Mouse (Mus musculus) 3T3-L1 (cell line): Measurements from ENCODE around the gene Ddx31.

ENCODE experiments used
- DNase-seq: peaks from one replicate; pipeline ENCODE4 v3.0.0-alpha.2; 2015; ENCODE audit warnings: low read depth, low spot score

Gene Ddx31

GRCm38 (mm10) chr2:28863857-28864256 lies 23.7 kb downstream of the Ddx31 start:
- no peak for DNase-seq

- no peak for DNase-seq
These were observed 27.3 kb downstream of the Ddx31 start for GRCm38 (mm10) chr2:28867495-28867894.

- DNase-seq, result no peak
These were observed 35.3 kb downstream of the Ddx31 start for GRCm38 (mm10) chr2:28875554-28875953.

GRCm38 (mm10) chr2:28881275-28881674 lies 41.1 kb downstream of the Ddx31 start:
- no peak for DNase-seq

GRCm38 (mm10) chr2:28882047-28882446 lies 41.8 kb downstream of the Ddx31 start:
- no peak for DNase-seq

- DNase-seq, result no peak
These were observed 42.8 kb downstream of the Ddx31 start for GRCm38 (mm10) chr2:28882826-28883485.

- DNase-seq, result no peak
These were observed 44.7 kb downstream of the Ddx31 start for GRCm38 (mm10) chr2:28884914-28885313.

GRCm38 (mm10) chr2:28892796-28893195 lies 52.6 kb downstream of the Ddx31 start:
- no peak for DNase-seq

GRCm38 (mm10) chr2:28893526-28893925 lies 53.3 kb downstream of the Ddx31 start:
- DNase-seq, result no peak

- DNase-seq, result no peak
These were observed 55.7 kb downstream of the Ddx31 start for GRCm38 (mm10) chr2:28895876-28896275.

- no peak for DNase-seq
These were observed 57.2 kb downstream of the Ddx31 start for GRCm38 (mm10) chr2:28897340-28897899.

- DNase-seq, result no peak
These were observed 62.1 kb downstream of the Ddx31 start for GRCm38 (mm10) chr2:28902291-28902690.

GRCm38 (mm10) chr2:28903871-28904270 lies 63.7 kb downstream of the Ddx31 start:
- DNase-seq, result no peak

- DNase-seq, result no peak
These were observed 64.6 kb downstream of the Ddx31 start for GRCm38 (mm10) chr2:28904786-28905185.

GRCm38 (mm10) chr2:28905561-28905960 lies 65.4 kb downstream of the Ddx31 start:
- no peak for DNase-seq

- no peak for DNase-seq
These were observed 67.6 kb downstream of the Ddx31 start for GRCm38 (mm10) chr2:28907691-28908388.

GRCm38 (mm10) chr2:28908389-28909153 lies 68.4 kb downstream of the Ddx31 start:
- no peak for DNase-seq

GRCm38 (mm10) chr2:28909186-28909817 lies 69.1 kb downstream of the Ddx31 start:
- DNase-seq, result no peak

GRCm38 (mm10) chr2:28909818-28910710 lies 69.9 kb downstream of the Ddx31 start:
- DNase-seq, result no peak

GRCm38 (mm10) chr2:28910877-28911276 lies 70.7 kb downstream of the Ddx31 start:
- no peak for DNase-seq
